Mouse (Mus musculus) liver, embryonic 13.5 days (tissue): ENCODE measurements at regions not wholly inside any gene's neighbourhood (a gene's known extent, or its start where the extent isn't known, plus 50 kb on each side); places are given as distances from the start of the nearest gene placed in this dataset.

ENCODE experiments used
- ATAC-seq: fragments of 200-750 bp; cut with Nextera tagmentation; 2 replicates; pipeline ENCODE4 v1.8.0; 2017; ENCODE audit warnings: low read depth, mild to moderate bottlenecking, moderate number of reproducible peaks, moderate library complexity
- DNase-seq: peaks from one replicate; pipeline ENCODE4 v3.0.0; 2022
- H3K27ac ChIP-seq: fragments of 300-500 bp; sonication (generic); 2 replicates; pipeline ENCODE4 v1.5.1; 2015; ENCODE audit warnings: moderate library complexity, mild to moderate bottlenecking, inconsistent platforms
- H3K27me3 ChIP-seq: fragments of 300-500 bp; sonication (generic); 2 replicates; pipeline ENCODE4 v1.6.1; 2015; ENCODE audit warnings: mild to moderate bottlenecking, inconsistent platforms
- H3K36me3 ChIP-seq: fragments of 300-500 bp; sonication (generic); 2 replicates; pipeline ENCODE4 v1.6.1; 2015; ENCODE audit warnings: mild to moderate bottlenecking, inconsistent platforms
- H3K4me1 ChIP-seq: fragments of 300-500 bp; sonication (generic); replicated peaks from 2 replicates; pipeline ENCODE4 v1.6.1; 2015; ENCODE audit warnings: inconsistent platforms
- H3K4me2 ChIP-seq: fragments of 300-500 bp; sonication (generic); 2 replicates; pipeline ENCODE4 v1.6.1; 2015; ENCODE audit warnings: inconsistent platforms, mild to moderate bottlenecking, moderate library complexity
- H3K4me3 ChIP-seq: fragments of 300-500 bp; sonication (generic); replicated peaks from 2 replicates; pipeline ENCODE4 v1.5.1; 2015; ENCODE audit warnings: mild to moderate bottlenecking, inconsistent platforms
- H3K9ac ChIP-seq: fragments of 300-500 bp; sonication (generic); 2 replicates; pipeline ENCODE4 v1.6.1; 2015; ENCODE audit warnings: mild to moderate bottlenecking, inconsistent platforms
- H3K9me3 ChIP-seq: fragments of 300-500 bp; sonication (generic); replicated peaks from 2 replicates; pipeline ENCODE4 v1.6.1; 2016; ENCODE audit warnings: inconsistent platforms
- WGBS: fragments of 180-500 bp; shearing (Covaris S2); methylation state at CpG from one replicate; pipeline ENCODE4 v1.1.7; 2015; ENCODE audit not compliant: insufficient replicate concordance; 5-methylcytosine and 5-hydroxymethylcytosine counted together

DNA sequence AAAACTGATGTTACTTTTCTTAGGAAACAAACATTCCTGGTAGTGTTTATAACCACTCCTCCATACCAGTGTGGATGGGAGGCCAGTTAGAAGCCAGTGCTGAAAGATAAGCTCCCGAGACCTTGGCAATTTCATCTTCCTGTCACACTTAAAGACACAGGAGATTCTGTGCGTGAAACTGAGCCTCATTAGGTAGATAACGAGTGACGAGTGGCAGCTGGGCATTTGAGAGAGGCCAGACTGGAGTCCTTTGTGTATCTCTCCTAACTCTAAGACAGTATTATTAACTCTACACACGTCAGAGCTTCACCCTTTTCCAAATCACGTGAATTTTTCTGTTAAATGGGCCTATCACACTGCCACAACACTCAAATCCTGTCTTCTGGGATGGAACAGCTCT is 112.1 kb downstream of the 1190002N15Rik start:
- Histone ChIP-seq H3K4me1 (peaks cover 5% of the 10 kb centered on the region; the same call in 1 of the 2 replicates), H3K36me3 (no peaks in the 10 kb centered on the region), H3K4me2 (no peak overlapping the region), H3K4me3 (no peak overlapping the region), H3K27me3 (no peaks in the 10 kb centered on the region), H3K9me3 (no peaks in the 10 kb centered on the region), H3K27ac (no peak overlapping the region; the same call in 1 of the 2 replicates), H3K9ac (no peak overlapping the region)
- DNase-seq (no peak), ATAC-seq (no peak)
- WGBS, result 22% methylated on average over 6 of the region's 6 CpGs

DNA sequence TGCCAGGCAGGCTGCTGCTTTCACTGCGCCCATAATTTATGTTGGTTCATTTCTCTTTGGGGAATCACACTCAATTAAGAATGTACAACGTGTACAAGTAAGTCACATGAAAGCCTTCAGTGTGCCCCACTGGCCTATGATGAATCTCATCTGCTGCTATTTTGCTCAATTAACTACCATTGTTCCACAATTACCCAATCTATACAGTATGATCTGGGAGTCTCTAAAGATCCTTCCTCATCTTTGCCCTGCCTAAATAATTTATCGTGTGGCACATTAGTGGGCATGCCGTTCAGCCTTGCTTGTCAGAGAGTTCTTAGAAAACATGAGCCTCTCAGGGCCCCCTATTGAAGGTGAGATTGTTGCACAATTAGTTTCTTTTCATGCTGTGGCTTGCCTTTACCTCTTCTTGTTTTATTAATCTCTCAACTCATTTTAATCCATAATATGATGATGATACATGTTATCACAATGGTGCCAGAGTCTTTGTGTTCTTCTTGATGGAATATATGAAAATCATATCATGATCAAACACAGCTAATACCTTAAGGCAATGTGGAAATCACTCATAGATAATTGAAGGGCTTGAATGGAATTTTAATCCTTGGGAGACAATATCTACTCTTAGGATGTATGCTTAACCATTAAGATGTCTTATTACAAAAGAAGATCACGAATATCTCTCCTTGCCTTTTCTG is 113.3 kb downstream of the 1190002N15Rik start:
- Histone ChIP-seq H3K9me3 (no peaks in the 10 kb centered on the region), H3K4me1 (peaks cover 5% of the 10 kb centered on the region; the same call in 1 of the 2 replicates), H3K4me3 (no peak overlapping the region), H3K27ac (no peak overlapping the region), H3K36me3 (no peaks in the 10 kb centered on the region), H3K27me3 (no peaks in the 10 kb centered on the region), H3K4me2 (no peak overlapping the region), H3K9ac (no peak overlapping the region)
- ATAC-seq, result no peak
- DNase-seq, result no peak
- 69% methylated on average over 5 of the region's 5 CpGs for WGBS

DNA sequence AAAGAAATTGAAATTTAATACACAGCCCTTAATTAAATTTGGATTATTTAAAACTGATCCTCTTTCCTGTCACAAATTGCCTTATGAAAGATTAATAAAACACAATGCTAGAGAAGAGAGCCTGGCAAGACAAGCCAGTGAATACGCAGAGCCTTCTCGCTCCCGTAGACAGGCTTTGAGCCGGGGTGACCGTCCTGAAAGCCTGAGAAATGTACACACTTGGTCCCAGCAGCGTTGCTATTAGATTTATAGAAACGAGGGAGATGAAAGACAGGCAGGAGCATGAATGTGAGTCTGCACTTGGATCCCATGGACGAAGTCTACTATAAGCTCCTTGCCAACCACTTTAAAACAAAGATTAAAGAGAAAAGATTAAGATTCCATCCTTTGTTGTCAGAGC is 127.3 kb downstream of the 1190002N15Rik start:
- H3K27me3 ChIP-seq, result no peaks in the 10 kb centered on the region
- no peaks in the 10 kb centered on the region for H3K36me3 ChIP-seq
- H3K4me3 ChIP-seq, result no peak overlapping the region
- 65% methylated on average over 8 of the region's 8 CpGs for WGBS
- no peak overlapping the region for H3K9ac ChIP-seq
- DNase-seq (no peak), ATAC-seq (no peak)
- no peak overlapping the region for H3K4me2 ChIP-seq
- H3K9me3 ChIP-seq, result no peaks in the 10 kb centered on the region
- no peaks in the 10 kb centered on the region for H3K4me1 ChIP-seq
- H3K27ac ChIP-seq, result no peak overlapping the region

DNA sequence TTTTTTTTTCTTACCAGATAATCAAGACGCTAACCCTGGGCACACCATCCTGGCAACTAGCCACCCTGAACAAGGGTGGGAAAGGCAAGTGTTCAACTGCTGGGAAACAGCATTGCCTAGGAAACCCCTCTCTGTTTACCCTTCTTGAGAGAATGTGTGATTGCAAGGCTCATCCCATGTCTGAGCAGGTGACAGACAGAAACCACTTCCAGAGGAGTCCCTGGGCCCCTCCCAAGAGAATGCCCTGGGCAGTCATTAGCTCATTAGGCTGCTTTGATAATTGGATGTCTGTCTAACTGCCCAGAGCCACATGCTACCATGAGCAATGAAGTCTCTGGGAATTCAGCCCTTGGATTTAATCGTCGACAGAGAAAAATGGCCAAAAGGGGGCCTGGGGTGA is 127.8 kb downstream of the 1190002N15Rik start:
- H3K9ac ChIP-seq, result no peak overlapping the region
- 67% methylated on average over 3 of the region's 3 CpGs for WGBS
- no peak for ATAC-seq

DNA sequence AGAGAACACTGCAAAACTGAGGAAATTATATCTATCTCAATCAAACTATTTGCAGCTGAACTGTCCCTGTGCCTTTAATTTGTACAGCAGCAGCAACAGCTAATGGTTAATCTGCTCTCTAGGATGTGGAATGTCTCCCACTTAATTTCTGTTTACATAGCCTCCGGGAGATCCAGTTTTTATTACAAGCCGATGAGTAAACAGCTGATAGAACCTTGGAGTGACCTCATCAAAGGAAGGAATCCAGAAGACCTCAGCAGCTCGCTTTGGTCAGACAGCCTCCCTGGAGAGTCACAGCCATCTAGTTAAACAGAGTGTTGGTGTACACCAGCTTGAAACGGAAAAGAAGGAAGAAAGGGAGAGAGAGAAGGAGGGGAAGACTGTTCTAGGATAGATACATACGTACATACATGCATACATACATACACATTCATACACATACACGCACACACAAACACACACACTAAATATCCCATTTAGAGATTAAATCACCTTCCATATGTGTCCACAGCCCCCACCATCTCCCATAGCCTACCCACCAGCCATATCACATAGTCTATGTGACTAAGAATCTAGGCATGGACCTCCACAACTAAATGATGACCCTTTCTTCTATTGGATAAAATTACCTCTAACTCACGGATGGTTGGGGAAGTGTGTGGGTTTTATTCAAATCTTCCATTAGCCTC is 129.1 kb downstream of the 1190002N15Rik start:
- no peak overlapping the region for H3K4me2 ChIP-seq
- H3K36me3 ChIP-seq, result no peaks in the 10 kb centered on the region
- no peaks in the 10 kb centered on the region for H3K4me1 ChIP-seq
- no peak overlapping the region for H3K4me3 ChIP-seq
- H3K27ac ChIP-seq, result no peak overlapping the region
- 41% methylated on average over 7 of the region's 7 CpGs for WGBS
- ATAC-seq, result no peak
- H3K27me3 ChIP-seq, result no peaks in the 10 kb centered on the region
- no peak for DNase-seq
- H3K9ac ChIP-seq, result no peak overlapping the region
- H3K9me3 ChIP-seq, result no peaks in the 10 kb centered on the region

More for the DNA sequence above, 127.8 kb downstream of the 1190002N15Rik start:
- Histone ChIP-seq H3K9me3 (no peaks in the 10 kb centered on the region), H3K4me3 (no peak overlapping the region), H3K27ac (no peak overlapping the region), H3K36me3 (no peaks in the 10 kb centered on the region), H3K4me1 (no peaks in the 10 kb centered on the region), H3K27me3 (no peaks in the 10 kb centered on the region), H3K4me2 (no peak overlapping the region)
- no peak for DNase-seq

DNA sequence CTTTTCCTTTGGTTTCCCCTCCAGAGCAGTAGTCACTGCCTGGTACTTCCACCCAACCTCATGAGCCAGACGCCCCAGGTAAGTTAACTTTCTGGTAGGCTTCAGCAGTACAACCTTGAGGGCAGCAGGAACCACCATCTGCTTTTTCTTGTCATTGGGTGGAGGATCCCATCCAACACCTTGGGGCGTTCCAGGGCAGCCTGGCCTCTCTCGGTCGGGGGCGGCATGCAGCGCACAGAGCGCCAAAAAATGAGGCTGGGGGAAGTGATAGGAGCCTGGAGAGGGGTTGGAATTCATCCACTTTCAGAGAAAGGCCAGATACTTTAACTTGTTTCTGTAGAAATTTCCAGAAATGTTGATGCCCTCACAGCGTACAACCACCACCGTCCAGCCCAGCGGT is 130.2 kb downstream of the 1190002N15Rik start:
- ATAC-seq, result no peak
- no peaks in the 10 kb centered on the region for H3K4me1 ChIP-seq
- WGBS, result 84% methylated on average over 10 of the region's 10 CpGs
- no peaks in the 10 kb centered on the region for H3K36me3 ChIP-seq
- H3K9ac ChIP-seq, result no peak overlapping the region
- H3K27ac ChIP-seq, result no peak overlapping the region
- H3K4me3 ChIP-seq, result no peak overlapping the region
- H3K4me2 ChIP-seq, result no peak overlapping the region
- DNase-seq, result no peak
- no peaks in the 10 kb centered on the region for H3K9me3 ChIP-seq
- no peaks in the 10 kb centered on the region for H3K27me3 ChIP-seq

DNA sequence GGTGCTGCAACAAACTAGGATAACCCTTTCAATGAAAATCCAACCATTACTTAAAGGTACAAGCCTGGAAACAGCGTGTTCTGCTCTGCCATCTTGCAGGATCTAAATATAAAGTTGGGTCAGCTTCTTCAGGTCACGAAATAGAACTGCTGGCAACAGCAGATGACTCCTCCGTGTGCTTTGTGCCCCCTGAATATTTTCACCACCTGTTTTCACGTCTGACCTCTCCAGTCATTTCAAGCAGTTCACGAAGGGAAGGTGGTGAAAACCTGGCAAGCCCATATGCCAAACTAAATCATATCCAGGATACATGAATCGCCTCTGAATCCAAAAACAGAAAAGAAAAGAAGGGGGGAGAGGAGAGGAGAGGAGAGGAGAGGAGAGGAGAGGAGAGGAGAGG is 133.3 kb downstream of the 1190002N15Rik start:
- Histone ChIP-seq H3K27me3 (no peaks in the 10 kb centered on the region), H3K27ac (no peak overlapping the region), H3K4me2 (no peak overlapping the region), H3K9ac (no peak overlapping the region), H3K9me3 (no peaks in the 10 kb centered on the region), H3K4me1 (no peaks in the 10 kb centered on the region), H3K36me3 (no peaks in the 10 kb centered on the region), H3K4me3 (no peak overlapping the region)
- 57% methylated on average over 6 of the region's 6 CpGs for WGBS
- ATAC-seq (no peak), DNase-seq (no peak)

DNA sequence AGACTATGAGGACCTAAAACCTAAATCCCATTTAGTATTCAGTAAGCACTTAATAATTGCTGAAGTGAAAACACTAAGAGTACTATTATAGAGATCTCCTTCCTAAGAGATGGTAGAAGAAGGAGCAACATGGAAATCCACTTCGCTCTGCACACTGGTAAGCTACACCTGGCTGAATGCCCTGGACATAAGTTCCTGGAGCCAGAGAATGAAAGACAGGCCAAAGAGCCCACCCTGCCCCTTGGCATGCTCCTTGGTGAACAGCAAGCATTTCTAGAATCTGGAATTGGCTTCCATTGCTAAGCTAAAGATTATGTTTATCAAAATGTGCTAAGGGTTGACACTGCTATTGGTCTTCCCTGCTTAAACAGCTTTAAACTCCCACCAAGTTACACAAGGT is 137.3 kb downstream of the 1190002N15Rik start:
- 63% methylated on average over 1 of the region's 1 CpGs for WGBS
- H3K27ac ChIP-seq, result no peak overlapping the region
- no peak overlapping the region for H3K4me2 ChIP-seq
- no peaks in the 10 kb centered on the region for H3K36me3 ChIP-seq
- H3K9ac ChIP-seq, result no peak overlapping the region
- no peaks in the 10 kb centered on the region for H3K4me1 ChIP-seq
- H3K9me3 ChIP-seq, result no peaks in the 10 kb centered on the region
- ATAC-seq (no peak), DNase-seq (no peak)
- no peaks in the 10 kb centered on the region for H3K27me3 ChIP-seq
- H3K4me3 ChIP-seq, result no peak overlapping the region

DNA sequence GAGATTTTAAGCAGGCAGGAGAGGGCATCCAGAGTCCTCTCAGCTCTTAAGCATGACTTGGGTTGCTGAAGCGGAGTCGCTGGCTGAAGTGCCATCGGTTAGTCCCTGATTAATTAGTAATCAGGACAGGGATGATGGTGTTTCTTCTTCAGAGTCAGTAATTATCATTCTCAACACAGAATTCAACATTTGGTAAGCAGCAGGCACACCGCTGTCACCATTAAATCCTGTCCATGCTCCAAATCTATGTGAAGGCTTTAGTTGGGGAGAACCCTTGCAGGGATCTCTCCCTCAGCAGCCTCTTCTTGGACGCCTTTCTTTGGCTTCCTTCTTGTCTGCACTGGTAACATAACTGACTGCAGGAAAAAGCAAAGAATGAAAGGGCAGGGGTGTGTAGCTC is 142.7 kb downstream of the 1190002N15Rik start:
- no peak for ATAC-seq
- no peaks in the 10 kb centered on the region for H3K9me3 ChIP-seq
- no peaks in the 10 kb centered on the region for H3K36me3 ChIP-seq
- H3K4me2 ChIP-seq, result no peak overlapping the region
- H3K4me3 ChIP-seq, result no peak overlapping the region
- no peaks in the 10 kb centered on the region for H3K4me1 ChIP-seq
- no peaks in the 10 kb centered on the region for H3K27me3 ChIP-seq
- no peak overlapping the region for H3K9ac ChIP-seq
- DNase-seq, result no peak
- no peak overlapping the region for H3K27ac ChIP-seq
- 74% methylated on average over 5 of the region's 5 CpGs for WGBS

DNA sequence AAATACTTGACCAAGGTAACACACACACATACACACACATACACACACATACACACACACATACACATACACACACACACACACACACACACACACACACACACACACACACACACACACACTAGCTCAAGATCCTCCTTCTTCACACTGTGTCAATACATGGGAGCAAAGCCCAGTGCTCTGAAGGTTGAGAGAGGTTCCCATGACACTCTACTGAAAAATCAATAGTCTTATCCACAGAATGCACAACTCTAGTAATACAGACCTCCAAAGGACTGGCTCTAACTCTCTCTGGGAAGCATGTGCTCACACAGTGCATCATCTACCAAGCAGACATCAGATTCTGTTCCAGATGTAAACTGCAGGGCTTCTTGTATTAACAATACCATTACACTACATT is 151.7 kb downstream of the 1190002N15Rik start:
- no peak overlapping the region for H3K4me3 ChIP-seq
- no peak overlapping the region for H3K9ac ChIP-seq
- no peak overlapping the region for H3K27ac ChIP-seq
- no peaks in the 10 kb centered on the region for H3K27me3 ChIP-seq
- no peak for ATAC-seq
- DNase-seq, result no peak
- no peaks in the 10 kb centered on the region for H3K36me3 ChIP-seq
- H3K9me3 ChIP-seq, result no peaks in the 10 kb centered on the region
- no peak overlapping the region for H3K4me2 ChIP-seq
- no peaks in the 10 kb centered on the region for H3K4me1 ChIP-seq

DNA sequence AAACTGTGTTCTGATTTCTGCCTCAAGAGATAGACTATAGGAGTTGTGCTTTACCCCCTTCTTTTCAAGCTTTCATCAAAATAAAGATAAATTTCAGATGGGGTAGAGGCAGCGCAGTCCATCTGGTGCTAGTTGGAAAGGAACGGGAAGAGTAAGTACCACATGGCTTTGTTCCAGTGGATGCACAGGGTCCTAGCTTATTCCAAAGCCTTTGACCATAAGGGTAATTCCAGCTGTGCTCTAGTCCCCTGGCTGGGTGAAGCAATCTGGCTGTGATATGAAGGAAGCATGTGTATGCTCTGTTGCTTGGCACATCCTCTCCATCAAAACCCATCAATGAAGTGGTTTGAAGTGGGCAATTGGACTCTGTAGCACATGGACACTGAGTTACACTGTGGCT is 155.6 kb downstream of the 1190002N15Rik start:
- Histone ChIP-seq H3K27me3 (no peaks in the 10 kb centered on the region), H3K9ac (no peak overlapping the region), H3K4me3 (no peak overlapping the region), H3K9me3 (no peaks in the 10 kb centered on the region), H3K4me2 (no peak overlapping the region), H3K36me3 (no peaks in the 10 kb centered on the region), H3K4me1 (no peaks in the 10 kb centered on the region), H3K27ac (no peak overlapping the region)
- no peak for DNase-seq
- no peak for ATAC-seq
- 75% methylated on average over 2 of the region's 2 CpGs for WGBS

DNA sequence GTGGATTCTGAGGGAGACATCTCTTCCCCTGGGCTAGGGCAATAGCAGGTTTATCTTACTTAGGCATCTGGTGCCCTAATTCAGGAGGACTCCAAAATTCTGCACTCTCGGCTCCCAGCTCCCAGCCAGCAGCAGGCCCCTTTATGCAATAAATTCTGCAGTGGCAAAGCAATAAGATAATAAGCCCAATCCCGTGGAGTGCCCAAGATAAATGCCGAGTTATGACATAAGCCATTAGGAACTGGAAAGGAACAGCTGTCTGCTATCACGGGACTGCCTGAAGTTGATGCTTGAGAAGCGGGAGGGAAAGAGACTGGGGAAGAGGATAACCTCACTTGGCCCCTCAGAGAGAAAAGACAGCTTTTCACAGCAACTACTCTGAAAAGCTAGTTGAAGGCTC is 159.0 kb downstream of the 1190002N15Rik start:
- no peak for DNase-seq
- H3K36me3 ChIP-seq, result no peaks in the 10 kb centered on the region

More for the DNA sequence above, 159.0 kb downstream of the 1190002N15Rik start:
- Histone ChIP-seq H3K4me1 (no peaks in the 10 kb centered on the region), H3K27me3 (no peaks in the 10 kb centered on the region), H3K27ac (no peak overlapping the region), H3K9ac (no peak overlapping the region), H3K4me3 (no peak overlapping the region), H3K9me3 (no peaks in the 10 kb centered on the region), H3K4me2 (no peak overlapping the region)
- no peak for ATAC-seq
- WGBS, result 61% methylated on average over 5 of the region's 5 CpGs
